Mouse (Mus musculus): ENCODE measurements at regions not wholly inside any gene's neighbourhood (a gene's known extent, or its start where the extent isn't known, plus 50 kb on each side); places are given as distances from the start of the nearest gene placed in this dataset.

DNA sequence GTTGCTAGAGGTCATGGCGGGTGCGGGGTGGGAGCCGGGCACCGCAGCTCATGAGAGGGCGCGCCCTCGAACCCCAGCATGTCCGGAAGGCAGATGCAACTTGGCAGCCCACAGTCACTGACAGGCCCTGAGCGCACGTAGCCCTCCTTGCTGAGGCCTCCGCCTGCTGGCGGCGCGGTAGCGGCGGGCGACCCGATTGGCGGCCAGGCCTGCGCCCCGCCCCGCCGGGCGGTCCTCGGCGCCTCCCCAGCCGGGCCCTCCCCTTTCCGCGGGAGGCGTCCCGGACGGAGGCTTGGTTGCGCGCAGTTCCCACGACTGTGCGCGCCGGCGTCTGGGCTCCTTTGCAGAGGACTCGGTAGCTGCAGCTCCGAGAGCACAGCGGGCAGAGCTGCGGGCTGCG lies 301.9 kb downstream of the Hpcal1 start:
- DNase-seq (ENCODE audit: low read depth): peak; percentile 82

DNA sequence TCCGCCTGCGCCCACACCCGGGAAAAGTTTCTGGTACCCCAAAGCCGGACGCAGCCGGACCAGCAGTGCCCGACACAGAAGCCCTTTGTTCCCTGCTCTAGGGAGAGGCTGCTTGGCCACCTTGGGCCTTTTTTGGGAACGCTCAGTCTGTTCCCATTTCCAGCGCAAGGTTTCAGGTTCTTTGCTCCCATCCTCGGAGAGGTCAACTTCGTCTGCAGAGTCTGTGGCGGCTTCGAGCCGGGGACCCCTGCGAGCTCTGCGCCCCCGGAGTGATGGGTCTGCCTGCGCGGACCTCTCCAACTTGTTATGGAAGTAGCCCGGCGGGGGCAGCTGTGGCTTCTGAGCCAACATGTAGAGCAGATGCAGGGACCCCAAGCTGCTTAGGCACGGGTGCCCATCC lies 302.7 kb downstream of the Hpcal1 start:
- peak; percentile 10 for DNase-seq (ENCODE audit: low read depth)
